ENCODE assay signal across 14 mouse cellular contexts in the genomic region with DNA sequence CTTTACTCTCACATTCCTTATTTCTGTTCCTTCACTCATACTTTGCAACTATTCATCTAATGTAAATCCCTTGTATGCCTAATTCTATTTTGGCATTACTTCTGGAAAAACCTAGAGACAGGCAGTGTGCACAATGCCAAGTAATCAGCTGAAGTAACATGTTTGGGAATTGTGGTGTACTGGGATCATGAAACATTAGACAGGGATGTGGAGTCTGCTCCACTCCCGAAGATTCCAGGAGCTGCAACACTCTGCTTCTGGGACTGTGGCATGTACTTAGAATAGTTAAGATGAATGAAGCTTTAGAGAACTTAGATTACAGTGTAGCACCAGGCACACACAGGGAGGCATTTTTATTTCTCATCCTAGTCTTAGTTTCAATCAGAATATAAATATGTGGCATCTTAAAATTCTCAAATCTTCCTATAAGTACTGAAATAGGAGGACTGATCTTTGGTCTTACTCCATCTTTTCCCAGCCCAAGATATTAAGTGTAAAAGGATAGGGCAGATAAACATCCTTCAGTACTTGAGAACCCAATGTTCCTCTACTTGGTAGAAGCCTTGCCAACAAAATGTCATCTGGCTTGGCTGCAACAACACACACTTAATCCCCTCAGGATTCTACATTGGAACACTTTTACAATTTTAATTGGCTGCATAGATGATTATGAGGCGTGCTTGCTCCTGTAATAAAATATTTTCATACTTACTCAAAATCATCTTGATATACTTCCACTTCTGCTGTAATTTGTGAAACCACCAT. TPM values are rescaled to one million over a fixed set of nuclear protein-coding genes. Genes with fewer than 3 reads are reported as not detected.
A peak's percentile ranks its signal among the peaks of the same experiment; 100 is the strongest.
DNase-seq lines count a peak whose midpoint lies in the region; ATAC-seq lines count a peak whose summit lies in the region.
"Had no signal": no experiment of that assay in that cellular context is flagged by ENCODE, and none has a peak within 500 bp of the region (broad histone marks: within the 10 kb centered on the region; RNA-seq: fewer than 3 reads in every experiment).

No protein-coding gene starts in this region.

- no peaks in the 10 kb centered on the region for H3K27me3 ChIP-seq in midbrain, embryonic 15.5 days (replicated peaks)
- H3K27me3 ChIP-seq: CH12.LX; megakaryocyte, embryonic 14.5 days; neural tube, embryonic 12.5 days; stomach, embryonic 15.5 days had no signal

- no peak overlapping the region for H3K27ac ChIP-seq in midbrain, embryonic 15.5 days
- H3K27ac ChIP-seq: neural tube, embryonic 12.5 days; stomach, embryonic 15.5 days had no signal

- H3K4me3 ChIP-seq in midbrain, embryonic 15.5 days = no peak overlapping the region
- H3K4me3 ChIP-seq: megakaryocyte, embryonic 14.5 days; neural tube, embryonic 12.5 days; stomach, embryonic 15.5 days had no signal

- H3K4me1 ChIP-seq in midbrain, embryonic 15.5 days = no peaks in the 10 kb centered on the region
- H3K4me1 ChIP-seq: megakaryocyte, embryonic 14.5 days; neural tube, embryonic 12.5 days; stomach, embryonic 15.5 days had no signal

- H3K9me3 ChIP-seq in midbrain, embryonic 15.5 days = no peaks in the 10 kb centered on the region
- H3K9me3 ChIP-seq: megakaryocyte, embryonic 14.5 days; neural tube, embryonic 12.5 days; stomach, embryonic 15.5 days had no signal

- H3K4me2 ChIP-seq in midbrain, embryonic 15.5 days = no peak overlapping the region
- H3K4me2 ChIP-seq: neural tube, embryonic 12.5 days; stomach, embryonic 15.5 days had no signal

- H3K36me3 ChIP-seq in midbrain, embryonic 15.5 days (replicated peaks) = no peaks in the 10 kb centered on the region
- H3K36me3 ChIP-seq: neural tube, embryonic 12.5 days; stomach, embryonic 15.5 days had no signal

- DNase-seq in gastrocnemius, adult 8-10 months (ENCODE audit: low spot score in 2 of 2) = peak; percentile 10 to 38
- no peak for DNase-seq in gastrocnemius, postnatal 36 days
- peak; percentile 47 for DNase-seq in urinary bladder, postnatal 14 days (ENCODE audit: low spot score)
- no peak for DNase-seq in urinary bladder, postnatal 4 days (ENCODE audit: low spot score in 2 of 2)
- peak; percentile 16 for DNase-seq in heart, postnatal 4 days
- no peak for DNase-seq in right cerebral cortex, postnatal 36 days (ENCODE audit: low spot score in 2 of 2)
- DNase-seq in MN1 (ENCODE audit: low spot score) = no peak

- intact Hi-C loops in gastrocnemius, postnatal 36 days (cut with DNase I) = no loop called here

- no peak for ATAC-seq in midbrain, embryonic 15.5 days (replicated peaks)

- 71% methylated on average over 2 of the region's 2 CpGs for WGBS in midbrain, embryonic 15.5 days

- H3K9ac ChIP-seq in midbrain, embryonic 15.5 days = no peak overlapping the region
- H3K9ac ChIP-seq: neural tube, embryonic 12.5 days; stomach, embryonic 15.5 days had no signal

RNA-seq across cellular contexts. Expression of gene Mettl21e, which starts 2.2 kb away (rescaled TPM):
- 10 to 100 TPM in 2 of 4 experiments, 1 to 10 TPM in 2; 4.6 to 24.6 (median 8.0) TPM for total RNA-seq in gastrocnemius, adult 8-10 months (2022)
- total RNA-seq in gastrocnemius, postnatal 36 days (2021) = 10 to 100 TPM; 15.7 to 19.9 TPM
- total RNA-seq in heart, postnatal 4 days (2021) = not detected
- polyA plus RNA-seq in midbrain, embryonic 15.5 days (2015; fragmentation: Nextera tagmentation; extraction: Ambion mirVana) = not detected in 2 replicates
- total RNA-seq: CH12.LX; left cerebral cortex, postnatal 25 days had no signal
- polyA plus RNA-seq: kidney, embryonic 14.5 days; neural tube, embryonic 12.5 days had no signal

Comparison
In these comparisons a context has a peak if more than half of its experiments do, and no peak if none do; other contexts are left out.
1. DNase-seq: peak in gastrocnemius, adult 8-10 months (2 of 2), urinary bladder, postnatal 14 days (single experiment) and heart, postnatal 4 days (single experiment); none in gastrocnemius, postnatal 36 days (0 of 2), urinary bladder, postnatal 4 days (0 of 2), right cerebral cortex, postnatal 36 days (0 of 2) and MN1 (single experiment).
2. RNA of gene Mettl21e, which starts 2.2 kb away (total RNA-seq): 15.7 to 19.9 TPM in gastrocnemius, postnatal 36 days and 4.6 to 24.6 TPM in gastrocnemius, adult 8-10 months; not detected in heart, postnatal 4 days; every median in the first group is over 4 times any median in the second.